Mouse (Mus musculus) bone marrow macrophage, adult 2 months (primary cell): ENCODE results near the gene Pdzd9.

Experiments
- CTCF ChIP-seq: IDR thresholded peaks from 2 replicates; pipeline ENCODE4 v1.5.1; 2012; ENCODE audit warnings: low read depth, mild to moderate bottlenecking, low read length, moderate library complexity
- POLR2A ChIP-seq: IDR thresholded peaks from 2 replicates; pipeline ENCODE4 v1.6.1; 2012; ENCODE audit warnings: mild to moderate bottlenecking, low read depth, low read length, borderline replicate concordance

- TF ChIP-seq POLR2A (no peak), CTCF (no peak)
Observed at GRCm38 (mm10) chr7:120699586-120699985, 29.4 kb upstream of the Pdzd9 start.
